Mouse (Mus musculus): ENCODE measurements around the gene Fabp7.

DNA sequence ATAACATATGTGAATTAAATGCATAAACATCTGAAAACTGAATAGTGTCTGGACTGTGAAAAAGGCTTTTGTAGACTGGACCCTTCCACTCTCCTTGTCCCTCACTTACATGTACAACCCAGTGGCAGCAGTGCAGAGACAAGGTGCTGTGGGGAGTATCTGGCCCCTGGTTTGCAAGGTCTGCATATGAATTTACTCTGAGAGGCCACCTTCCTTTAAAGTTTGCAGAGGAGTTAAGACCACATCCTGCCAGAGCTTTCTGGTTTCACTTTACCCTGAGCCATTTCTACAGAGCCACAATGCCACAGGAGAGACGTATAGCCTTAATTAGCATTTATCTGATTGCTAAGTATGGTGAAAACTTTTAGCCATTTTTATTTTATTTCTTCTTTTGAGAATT lies 31.3 kb upstream of the Fabp7 start:
- TF ChIP-seq MAFK (IDR thresholded peaks at IDR 0.05; ENCODE audit: insufficient read depth, low read depth, low read length): no peak
- TF ChIP-seq ZC3H11A (IDR thresholded peaks at IDR 0.05; ENCODE audit: borderline replicate concordance, low read depth, low read length): no peak
- no peak for TF ChIP-seq HCFC1 (IDR thresholded peaks at IDR 0.05; ENCODE audit: borderline replicate concordance, insufficient read depth, low read length)
- TF ChIP-seq CHD2 (IDR thresholded peaks at IDR 0.05; ENCODE audit: low read depth, low read length): no peak
- no peak for TF ChIP-seq ZNF384 (IDR thresholded peaks at IDR 0.05; ENCODE audit: low read depth, low read length)
